Mouse (Mus musculus): ENCODE data around the gene Rac1. TPM values are rescaled to one million over a fixed set of nuclear protein-coding genes. Genes with fewer than 3 reads are reported as not detected.

The Rac1 gene
- polyA plus RNA-seq, 1 experiment: 275 TPM

- Histone ChIP-seq H3K4me3 (ENCODE audit: control insufficient read depth, insufficient read depth, low read length) (no peak overlapping the region), H3K36me3 (ENCODE audit: control insufficient read depth, insufficient read depth, low read length) (no peaks in the 10 kb centered on the region), H3K27ac (ENCODE audit: control insufficient read depth, insufficient read depth, low read length) (no peak overlapping the region), H3K4me1 (replicated peaks; ENCODE audit: control insufficient read depth, insufficient read depth, low read length) (no peaks in the 10 kb centered on the region), H3K27me3 (ENCODE audit: control insufficient read depth, insufficient read depth, low read length) (no peaks in the 10 kb centered on the region)
- 95% methylated on average over 20 of the region's 20 CpGs for WGBS
- no peak for DNase-seq
- TF ChIP-seq POLR2A (IDR thresholded peaks at IDR 0.05; ENCODE audit: control insufficient read depth, extremely low read depth, insufficient read depth, low read length, poor library complexity): no peak
- no peak for TF ChIP-seq CTCF (IDR thresholded peaks at IDR 0.05; ENCODE audit: borderline replicate concordance, control insufficient read depth, extremely low read depth, insufficient read depth, low read length, poor library complexity)
Observed at GRCm38 (mm10) chr5:143475153-143475844, 52.5 kb downstream of the Rac1 start.

GRCm38 (mm10) chr5:143471953-143472618, 55.8 kb downstream of the Rac1 start:
- no peak for TF ChIP-seq CTCF (IDR thresholded peaks at IDR 0.05; ENCODE audit: borderline replicate concordance, control insufficient read depth, extremely low read depth, insufficient read depth, low read length, poor library complexity)
- TF ChIP-seq POLR2A (IDR thresholded peaks at IDR 0.05; ENCODE audit: control insufficient read depth, extremely low read depth, insufficient read depth, low read length, poor library complexity): no peak
- DNase-seq: no peak
- H3K27me3 ChIP-seq (ENCODE audit: control insufficient read depth, insufficient read depth, low read length): no peaks in the 10 kb centered on the region
- H3K4me3 ChIP-seq (ENCODE audit: control insufficient read depth, insufficient read depth, low read length): no peak overlapping the region
- WGBS: 85% methylated on average over 9 of the region's 9 CpGs
- no peaks in the 10 kb centered on the region for H3K4me1 ChIP-seq (replicated peaks; ENCODE audit: control insufficient read depth, insufficient read depth, low read length)
- H3K27ac ChIP-seq (ENCODE audit: control insufficient read depth, insufficient read depth, low read length): no peak overlapping the region
- H3K36me3 ChIP-seq (ENCODE audit: control insufficient read depth, insufficient read depth, low read length): no peaks in the 10 kb centered on the region

- no peak for DNase-seq
- Histone ChIP-seq H3K4me1 (replicated peaks; ENCODE audit: control insufficient read depth, insufficient read depth, low read length) (no peaks in the 10 kb centered on the region), H3K4me3 (ENCODE audit: control insufficient read depth, insufficient read depth, low read length) (no peak overlapping the region), H3K36me3 (ENCODE audit: control insufficient read depth, insufficient read depth, low read length) (no peaks in the 10 kb centered on the region), H3K27me3 (ENCODE audit: control insufficient read depth, insufficient read depth, low read length) (no peaks in the 10 kb centered on the region), H3K27ac (ENCODE audit: control insufficient read depth, insufficient read depth, low read length) (no peak overlapping the region)
- TF ChIP-seq POLR2A (IDR thresholded peaks at IDR 0.05; ENCODE audit: control insufficient read depth, extremely low read depth, insufficient read depth, low read length, poor library complexity) (no peak), CTCF (IDR thresholded peaks at IDR 0.05; ENCODE audit: borderline replicate concordance, control insufficient read depth, extremely low read depth, insufficient read depth, low read length, poor library complexity) (no peak)
- WGBS: 16% methylated on average over 3 of the region's 3 CpGs
Observed at GRCm38 (mm10) chr5:143471165-143471546, 56.7 kb downstream of the Rac1 start.

- H3K27ac ChIP-seq (ENCODE audit: control insufficient read depth, insufficient read depth, low read length): no peak overlapping the region
- TF ChIP-seq POLR2A (IDR thresholded peaks at IDR 0.05; ENCODE audit: control insufficient read depth, extremely low read depth, insufficient read depth, low read length, poor library complexity) (no peak), CTCF (IDR thresholded peaks at IDR 0.05; ENCODE audit: borderline replicate concordance, control insufficient read depth, extremely low read depth, insufficient read depth, low read length, poor library complexity) (no peak)
- no peaks in the 10 kb centered on the region for H3K4me1 ChIP-seq (replicated peaks; ENCODE audit: control insufficient read depth, insufficient read depth, low read length)
- H3K4me3 ChIP-seq (ENCODE audit: control insufficient read depth, insufficient read depth, low read length): no peak overlapping the region
- WGBS: 41% methylated on average over 15 of the region's 15 CpGs
- DNase-seq: no peak
- no peaks in the 10 kb centered on the region for H3K27me3 ChIP-seq (ENCODE audit: control insufficient read depth, insufficient read depth, low read length)
- no peaks in the 10 kb centered on the region for H3K36me3 ChIP-seq (ENCODE audit: control insufficient read depth, insufficient read depth, low read length)
Observed at GRCm38 (mm10) chr5:143470421-143471164, 57.2 kb downstream of the Rac1 start.

GRCm38 (mm10) chr5:143469628-143470027, 58.2 kb downstream of the Rac1 start:
- 99% methylated on average over 8 of the region's 8 CpGs for WGBS
- Histone ChIP-seq H3K27ac (ENCODE audit: control insufficient read depth, insufficient read depth, low read length) (no peak overlapping the region), H3K4me1 (replicated peaks; ENCODE audit: control insufficient read depth, insufficient read depth, low read length) (peaks cover 3% of the 10 kb centered on the region; the same call in 1 of the 2 replicates), H3K27me3 (ENCODE audit: control insufficient read depth, insufficient read depth, low read length) (no peaks in the 10 kb centered on the region), H3K36me3 (ENCODE audit: control insufficient read depth, insufficient read depth, low read length) (no peaks in the 10 kb centered on the region), H3K4me3 (ENCODE audit: control insufficient read depth, insufficient read depth, low read length) (no peak overlapping the region)
- TF ChIP-seq CTCF (IDR thresholded peaks at IDR 0.05; ENCODE audit: borderline replicate concordance, control insufficient read depth, extremely low read depth, insufficient read depth, low read length, poor library complexity) (no peak), POLR2A (IDR thresholded peaks at IDR 0.05; ENCODE audit: control insufficient read depth, extremely low read depth, insufficient read depth, low read length, poor library complexity) (no peak)
- no peak for DNase-seq

GRCm38 (mm10) chr5:143467931-143468330, 59.9 kb downstream of the Rac1 start:
- no peak for TF ChIP-seq POLR2A (IDR thresholded peaks at IDR 0.05; ENCODE audit: control insufficient read depth, extremely low read depth, insufficient read depth, low read length, poor library complexity)
- no peak for TF ChIP-seq CTCF (IDR thresholded peaks at IDR 0.05; ENCODE audit: borderline replicate concordance, control insufficient read depth, extremely low read depth, insufficient read depth, low read length, poor library complexity)
- WGBS: 95% methylated on average over 6 of the region's 6 CpGs
- Histone ChIP-seq H3K4me3 (ENCODE audit: control insufficient read depth, insufficient read depth, low read length) (no peak overlapping the region), H3K4me1 (replicated peaks; ENCODE audit: control insufficient read depth, insufficient read depth, low read length) (peaks cover 3% of the 10 kb centered on the region; the same call in 1 of the 2 replicates), H3K36me3 (ENCODE audit: control insufficient read depth, insufficient read depth, low read length) (no peaks in the 10 kb centered on the region), H3K27me3 (ENCODE audit: control insufficient read depth, insufficient read depth, low read length) (no peaks in the 10 kb centered on the region), H3K27ac (ENCODE audit: control insufficient read depth, insufficient read depth, low read length) (no peak overlapping the region)
- DNase-seq: no peak

Data from thymus, adult 2 months (tissue).